Mouse (Mus musculus) right cerebral cortex, postnatal 14 days (tissue): ENCODE data around the gene Rgs7bp.

ENCODE experiments used
- DNase-seq: peaks from one replicate; pipeline ENCODE4 v3.0.0; 2022

The Rgs7bp gene

GRCm38 (mm10) chr13:105002831-105003157 lies 51.9 kb downstream of the Rgs7bp start:
- no peak for DNase-seq

- DNase-seq, result no peak
These were observed 52.4 kb downstream of the Rgs7bp start for GRCm38 (mm10) chr13:105002132-105002830.

- no peak for DNase-seq
These were observed 53.0 kb downstream of the Rgs7bp start for GRCm38 (mm10) chr13:105001714-105002113.

- no peak for DNase-seq
These were observed 65.9 kb downstream of the Rgs7bp start for GRCm38 (mm10) chr13:104988811-104989258.

GRCm38 (mm10) chr13:104988009-104988540 lies 66.7 kb downstream of the Rgs7bp start:
- DNase-seq, result no peak

- no peak for DNase-seq
These were observed 69.0 kb downstream of the Rgs7bp start for GRCm38 (mm10) chr13:104985691-104986090.

- no peak for DNase-seq
These were observed 70.7 kb downstream of the Rgs7bp start for GRCm38 (mm10) chr13:104983989-104984388.

- no peak for DNase-seq
These were observed 71.9 kb downstream of the Rgs7bp start for GRCm38 (mm10) chr13:104982781-104983353.

- DNase-seq, result no peak
These were observed 76.6 kb downstream of the Rgs7bp start for GRCm38 (mm10) chr13:104978176-104978575.

- DNase-seq, result no peak
These were observed 87.2 kb downstream of the Rgs7bp start for GRCm38 (mm10) chr13:104967486-104967885.

GRCm38 (mm10) chr13:104963716-104964115 lies 91.0 kb downstream of the Rgs7bp start:
- no peak for DNase-seq

GRCm38 (mm10) chr13:104962716-104963411 lies 91.9 kb downstream of the Rgs7bp start:
- DNase-seq, result peak; percentile 31

GRCm38 (mm10) chr13:104962166-104962565 lies 92.6 kb downstream of the Rgs7bp start:
- no peak for DNase-seq

- no peak for DNase-seq
These were observed 93.6 kb downstream of the Rgs7bp start for GRCm38 (mm10) chr13:104960951-104961715.

- DNase-seq, result no peak
These were observed 94.4 kb downstream of the Rgs7bp start for GRCm38 (mm10) chr13:104960206-104960928.

GRCm38 (mm10) chr13:104959733-104960132 lies 95.0 kb downstream of the Rgs7bp start:
- DNase-seq, result no peak

GRCm38 (mm10) chr13:104947958-104948357 lies 106.8 kb downstream of the Rgs7bp start:
- DNase-seq, result peak; percentile 86

- DNase-seq, result no peak
These were observed 114.2 kb downstream of the Rgs7bp start for GRCm38 (mm10) chr13:104940483-104940882.

GRCm38 (mm10) chr13:104939856-104940255 lies 114.9 kb downstream of the Rgs7bp start:
- peak; percentile 74 for DNase-seq

GRCm38 (mm10) chr13:104938966-104939593 lies 115.7 kb downstream of the Rgs7bp start:
- DNase-seq, result no peak

- no peak for DNase-seq
These were observed 117.0 kb downstream of the Rgs7bp start for GRCm38 (mm10) chr13:104937759-104938158.

- no peak for DNase-seq
These were observed 118.1 kb downstream of the Rgs7bp start for GRCm38 (mm10) chr13:104936586-104936985.
